ENCODE assay signal across 8 mouse cellular contexts in the genomic region with DNA sequence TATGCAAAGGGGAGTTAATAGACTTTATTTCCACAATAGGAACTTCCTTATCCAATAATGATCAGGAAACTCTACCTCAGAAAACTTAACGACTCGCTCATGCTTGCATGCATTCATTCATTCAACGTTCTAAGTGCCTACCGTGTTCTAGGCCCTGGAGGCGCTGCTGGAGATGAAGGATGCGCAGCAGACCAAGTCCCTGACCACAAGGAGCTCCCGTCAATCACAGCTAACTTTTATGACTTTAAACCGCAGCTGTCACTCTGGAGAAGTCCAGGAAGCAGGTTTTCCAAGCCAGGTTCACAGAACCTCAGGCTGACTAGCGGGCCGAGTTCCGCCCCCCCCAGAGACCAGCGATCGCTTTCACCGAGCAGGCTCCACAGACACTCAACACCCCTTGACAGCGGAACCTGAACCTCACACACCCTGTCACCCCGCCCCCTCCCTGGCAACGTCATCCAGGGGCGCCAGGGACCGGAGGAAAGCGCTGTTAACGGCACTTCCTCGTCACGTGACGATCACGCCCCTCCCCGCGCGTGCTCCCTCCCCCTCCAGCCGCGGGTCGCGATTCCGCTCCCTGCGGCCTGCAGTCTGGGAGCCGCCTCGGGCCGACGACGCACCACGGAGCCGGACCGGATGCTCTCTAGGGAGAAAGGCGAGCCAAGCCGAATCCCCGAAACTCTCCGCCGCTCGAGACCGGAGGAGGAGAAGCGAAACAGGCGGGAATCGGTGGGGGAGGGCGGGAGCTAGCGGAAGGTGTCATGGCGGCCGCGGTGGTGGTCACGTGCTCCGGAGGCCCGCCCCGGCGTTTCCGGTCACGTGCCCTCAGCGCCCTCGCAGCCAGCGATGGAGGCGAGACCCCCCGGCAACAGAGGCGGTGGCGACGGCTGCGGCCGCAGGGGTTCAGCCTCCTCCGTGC. TPM values are rescaled to one million over a fixed set of nuclear protein-coding genes. Genes with fewer than 3 reads are reported as not detected.
DNase-seq lines count a peak whose midpoint lies in the region; ATAC-seq and TF ChIP-seq lines count a peak whose summit lies in the region.

A gene (minus strand): TSS at position 778 of the 919 bp plus-strand sequence.
A gene (plus strand): TSS at position 817 of the 919 bp plus-strand sequence.

- peak; percentile 92 for ATAC-seq in G1E (ENCODE audit: extremely low read depth, insufficient number of reproducible peaks, low FRiP score, poor library complexity, severe bottlenecking)
- ATAC-seq in forebrain, postnatal 0 days, result peak; percentile 98
- peak; percentile 98 for ATAC-seq in lung, embryonic 15.5 days (ENCODE audit: borderline replicate concordance, extremely low read depth, low FRiP score, low TSS enrichment)

- no peaks in the 10 kb centered on the region for H3K27me3 ChIP-seq in G1E (ENCODE audit: insufficient read depth, low read length)
- H3K27me3 ChIP-seq in forebrain, postnatal 0 days (ENCODE audit: insufficient read depth, low read length), result no peaks in the 10 kb centered on the region
- no peaks in the 10 kb centered on the region for H3K27me3 ChIP-seq in lung, embryonic 15.5 days

- H3K27ac ChIP-seq in forebrain, postnatal 0 days (ENCODE audit: low read depth, low read length), result peak within 1 kb of the TSS; percentile 91
- H3K27ac ChIP-seq in lung, embryonic 15.5 days, result peak within 1 kb of the TSS; percentile 88

- peak within 1 kb of the TSS; percentile 91 for H3K4me2 ChIP-seq in forebrain, postnatal 0 days (ENCODE audit: low read depth)
- H3K4me2 ChIP-seq in lung, embryonic 15.5 days, result peak within 1 kb of the TSS; percentile 80

- peak; percentile 88 for DNase-seq in G1E (ENCODE audit: low spot score)
- DNase-seq in cerebellum, adult 18-20 months, result peak; percentile 98 to 99
- DNase-seq in forebrain, postnatal 0 days, result peak; percentile 97
- peak; percentile 98 for DNase-seq in heart, postnatal 4 days
- peak; percentile 95 to 96 for DNase-seq in layer of hippocampus, adult 8-10 months (ENCODE audit: low spot score in 2 of 2)
- DNase-seq in ovary, adult 18-20 months (ENCODE audit: low spot score), result peak; percentile 94
- DNase-seq in thymus, postnatal 0 days (ENCODE audit: low spot score), result peak; percentile 98

- H3K36me3 ChIP-seq in G1E (replicated peaks), result peaks cover 45% of the 10 kb centered on the region
- peaks cover 11% of the 10 kb centered on the region for H3K36me3 ChIP-seq in forebrain, postnatal 0 days (ENCODE audit: insufficient read depth)
- peaks cover 14% of the 10 kb centered on the region for H3K36me3 ChIP-seq in lung, embryonic 15.5 days

- H3K4me1 ChIP-seq in G1E (ENCODE audit: insufficient read depth, low read depth, low read length), result peaks cover 40% of the 10 kb centered on the region
- H3K4me1 ChIP-seq in forebrain, postnatal 0 days (ENCODE audit: insufficient read depth), result peaks cover 16% of the 10 kb centered on the region
- H3K4me1 ChIP-seq in lung, embryonic 15.5 days, result peaks cover 22% of the 10 kb centered on the region

- no peaks in the 10 kb centered on the region for H3K9me3 ChIP-seq in G1E (replicated peaks)
- no peaks in the 10 kb centered on the region for H3K9me3 ChIP-seq in forebrain, postnatal 0 days (ENCODE audit: low read length)
- H3K9me3 ChIP-seq in lung, embryonic 15.5 days, result no peaks in the 10 kb centered on the region

- WGBS in forebrain, postnatal 0 days, result 1% methylated on average over 74 of the region's 75 CpGs
- under 1% methylated on average over 65 of the region's 75 CpGs for WGBS in lung, embryonic 15.5 days

- TF ChIP-seq CTCF in G1E (IDR thresholded peaks at IDR 0.05; ENCODE audit: low read depth, low read length), result no peak
- TF ChIP-seq CTCF in forebrain, postnatal 0 days (IDR thresholded peaks at IDR 0.05; ENCODE audit: low read depth), result no peak

- peak within 1 kb of the TSS; percentile 94 for H3K9ac ChIP-seq in forebrain, postnatal 0 days
- H3K9ac ChIP-seq in lung, embryonic 15.5 days, result peak within 1 kb of the TSS; percentile 86

- peak within 1 kb of the TSS; percentile 86 for H3K4me3 ChIP-seq in G1E (ENCODE audit: low read depth, low read length)
- H3K4me3 ChIP-seq in forebrain, postnatal 0 days (ENCODE audit: low read depth, low read length), result peak within 1 kb of the TSS; percentile 97
- peak within 1 kb of the TSS; percentile 80 for H3K4me3 ChIP-seq in lung, embryonic 15.5 days

RNA-seq across cellular contexts. Expression of the first gene that starts in this region (rescaled TPM):
- total RNA-seq in G1E (2014; fragmentation: Nextera tagmentation), result 20.4 and 30.4 TPM in 2 replicates
- total RNA-seq in G1E (2017), result 34.9 and 40.4 TPM in 2 replicates
- polyA plus RNA-seq in G1E (2012), result 2.1 and 2.7 TPM in 2 replicates
- total RNA-seq in forebrain, postnatal 0 days (2014; rRNA removed), result 17.1 and 24.5 TPM in 2 replicates
- polyA plus RNA-seq in forebrain, postnatal 0 days (2015; fragmentation: Nextera tagmentation; extraction: Ambion mirVana), result 5.6 and 6.9 TPM in 2 replicates
- 10 to 100 TPM; 12.2 to 12.8 TPM for total RNA-seq in heart, postnatal 4 days (2021)
- total RNA-seq in layer of hippocampus, adult 8-10 months (2022), result 10 to 100 TPM; 15.9 to 22.1 (median 17.5) TPM
- polyA plus RNA-seq in lung, embryonic 15.5 days (2015; fragmentation: Nextera tagmentation; extraction: Ambion mirVana), result 19.3 and 21.3 TPM in 2 replicates
- 15.1 and 16.8 TPM in 2 replicates for polyA plus RNA-seq in thymus, postnatal 0 days (2015; fragmentation: Nextera tagmentation; extraction: Ambion mirVana)

RNA-seq across cellular contexts. Expression of the second gene that starts in this region (rescaled TPM):
- total RNA-seq in G1E (2014; fragmentation: Nextera tagmentation) (189 and 225 TPM in 2 replicates), G1E (2017) (275 and 302 TPM in 2 replicates)
- polyA plus RNA-seq in G1E (2012), result 101 and 108 TPM in 2 replicates
- total RNA-seq in forebrain, postnatal 0 days (2014; rRNA removed), result 58.2 and 60.1 TPM in 2 replicates
- polyA plus RNA-seq in forebrain, postnatal 0 days (2015; fragmentation: Nextera tagmentation; extraction: Ambion mirVana), result 39.0 and 42.1 TPM in 2 replicates
- 10 to 100 TPM; 22.9 to 23.8 TPM for total RNA-seq in heart, postnatal 4 days (2021)
- total RNA-seq in layer of hippocampus, adult 8-10 months (2022), result 10 to 100 TPM; 34.4 to 40.6 (median 36.0) TPM
- 40.6 and 43.8 TPM in 2 replicates for polyA plus RNA-seq in lung, embryonic 15.5 days (2015; fragmentation: Nextera tagmentation; extraction: Ambion mirVana)
- 54.3 and 56.6 TPM in 2 replicates for polyA plus RNA-seq in thymus, postnatal 0 days (2015; fragmentation: Nextera tagmentation; extraction: Ambion mirVana)

Comparison
In these comparisons a context has a peak if more than half of its experiments do, and no peak if none do; other contexts are left out.
1. Peak in every context shown above with its lines: DNase-seq, ATAC-seq, H3K4me3 ChIP-seq and H3K27ac ChIP-seq.